Mouse (Mus musculus) midbrain, embryonic 10.5 days (tissue): ENCODE data around the gene Atp5h. TPM values are rescaled to one million over a fixed set of nuclear protein-coding genes. Genes with fewer than 3 reads are reported as not detected.
"Not testable (repeated sequence)": the region's sequence is repeated elsewhere in the genome, so short reads cannot be mapped to it uniquely, and the experiment has no call there.

Experiments used
- DNase-seq: peaks from one replicate; pipeline ENCODE4 v3.0.0-alpha.2; 2017; ENCODE audit warnings: low spot score
- H3K27ac ChIP-seq: fragments of 300-500 bp; sonication (generic); replicated peaks from 2 replicates; pipeline ENCODE4 v1.5.1; 2016; ENCODE audit warnings: mild to moderate bottlenecking
- H3K27me3 ChIP-seq: fragments of 300-500 bp; sonication (generic); 2 replicates; pipeline ENCODE4 v1.6.1; 2016; ENCODE audit warnings: low read depth, mild to moderate bottlenecking; ENCODE audit not compliant: poor library complexity, severe bottlenecking
- H3K36me3 ChIP-seq: fragments of 300-500 bp; sonication (generic); 2 replicates; pipeline ENCODE4 v1.6.1; 2016; ENCODE audit warnings: mild to moderate bottlenecking, moderate library complexity
- H3K4me1 ChIP-seq: fragments of 300-500 bp; sonication (generic); 2 replicates; pipeline ENCODE4 v1.6.1; 2016
- H3K4me3 ChIP-seq: fragments of 300-500 bp; sonication (generic); 2 replicates; pipeline ENCODE4 v1.5.1; 2016; ENCODE audit warnings: mild to moderate bottlenecking, moderate library complexity
- H3K9me3 ChIP-seq: fragments of 300-500 bp; sonication (generic); replicated peaks from 2 replicates; pipeline ENCODE4 v1.6.1; 2016; ENCODE audit warnings: mild to moderate bottlenecking
- WGBS: fragments of 180-500 bp; shearing (Covaris S2); methylation state at CpG from one replicate; pipeline ENCODE4 v1.1.7; 2016; 5-methylcytosine and 5-hydroxymethylcytosine counted together
- polyA plus RNA-seq: library from polyadenylated mRNA; unstranded; fragments of >200 nt; fragmentation: Nextera tagmentation; extraction: Ambion mirVana; gene quantifications from 2 replicates; pipeline ENCODE4 v1.2.1, GENCODE M21; 2016

Gene Atp5h
- polyA plus RNA-seq, 1 experiment from 2014 or later: 929 TPM

GRCm38 (mm10) chr11:115408266-115408920 lies 11.4 kb downstream of the Atp5h start:
- Histone ChIP-seq H3K27me3 (no peaks in the 10 kb centered on the region), H3K36me3 (peaks cover 53% of the 10 kb centered on the region), H3K4me3 (peak overlapping the region; percentile 36; the same call in 1 of the 2 replicates), H3K9me3 (no peaks in the 10 kb centered on the region), H3K4me1 (peaks cover 73% of the 10 kb centered on the region), H3K27ac (peak overlapping the region; percentile 91)
- 89% methylated on average over 6 of the region's 6 CpGs for WGBS
- no peak for DNase-seq

- DNase-seq: no peak
- Histone ChIP-seq H3K4me1 (peaks cover 70% of the 10 kb centered on the region), H3K27me3 (no peaks in the 10 kb centered on the region), H3K9me3 (no peaks in the 10 kb centered on the region), H3K36me3 (peaks cover 53% of the 10 kb centered on the region), H3K4me3 (no peak overlapping the region), H3K27ac (no peak overlapping the region)
- 95% methylated on average over 17 of the region's 17 CpGs for WGBS
These were observed 12.8 kb downstream of the Atp5h start for GRCm38 (mm10) chr11:115406858-115407401.

- peak overlapping the region; percentile 9; the same call in 1 of the 2 replicates for H3K4me3 ChIP-seq
- no peaks in the 10 kb centered on the region for H3K9me3 ChIP-seq
- no peak overlapping the region for H3K27ac ChIP-seq
- H3K4me1 ChIP-seq: peaks cover 64% of the 10 kb centered on the region
- DNase-seq: no peak
- H3K36me3 ChIP-seq: peaks cover 44% of the 10 kb centered on the region
- no peaks in the 10 kb centered on the region for H3K27me3 ChIP-seq
- 96% methylated on average over 6 of the region's 6 CpGs for WGBS
These were observed 14.0 kb downstream of the Atp5h start for GRCm38 (mm10) chr11:115405723-115406122.

- peak; percentile 89 for DNase-seq
These were observed 16.2 kb downstream of the Atp5h start, which contains the start of gene Mrpl58 for GRCm38 (mm10) chr11:115403338-115404124. Gene Mrpl58, plus strand, starts transcription at chr11:115403752.

GRCm38 (mm10) chr11:115400630-115401391 lies 19.0 kb downstream of the Atp5h start:
- Histone ChIP-seq H3K27me3 (no peaks in the 10 kb centered on the region), H3K4me3 (peak overlapping the region; percentile 0; the same call in 1 of the 2 replicates), H3K4me1 (peaks cover 32% of the 10 kb centered on the region), H3K27ac (peak overlapping the region; percentile 30), H3K9me3 (no peaks in the 10 kb centered on the region), H3K36me3 (peaks cover 17% of the 10 kb centered on the region)
- no peak for DNase-seq
- WGBS: 59% methylated on average over 11 of the region's 11 CpGs

More at GRCm38 (mm10) chr11:115403338-115404124, 16.2 kb downstream of the Atp5h start, which contains the start of gene Mrpl58:
- no peaks in the 10 kb centered on the region for H3K9me3 ChIP-seq
- H3K4me3 ChIP-seq: peak within 1 kb of the TSS; percentile 91
- H3K36me3 ChIP-seq: peaks cover 32% of the 10 kb centered on the region
- WGBS: 3% methylated on average over 50 of the region's 50 CpGs
- H3K27me3 ChIP-seq: no peaks in the 10 kb centered on the region
- peaks cover 43% of the 10 kb centered on the region for H3K4me1 ChIP-seq
- H3K27ac ChIP-seq: peak within 1 kb of the TSS; percentile 98

- H3K9me3 ChIP-seq: no peaks in the 10 kb centered on the region
- H3K27me3 ChIP-seq: no peaks in the 10 kb centered on the region
- H3K4me1 ChIP-seq: peaks cover 25% of the 10 kb centered on the region
- 85% methylated on average over 3 of the region's 3 CpGs for WGBS
- DNase-seq: no peak
- H3K27ac ChIP-seq: peak overlapping the region; percentile 30; the same call in 1 of the 2 replicates
- no peak overlapping the region for H3K4me3 ChIP-seq
- peaks cover 18% of the 10 kb centered on the region for H3K36me3 ChIP-seq
These were observed 19.6 kb downstream of the Atp5h start for GRCm38 (mm10) chr11:115400126-115400525.

- H3K27me3 ChIP-seq: peaks cover 9% of the 10 kb centered on the region; the same call in 1 of the 2 replicates
These were observed 21.7 kb downstream of the Atp5h start for GRCm38 (mm10) chr11:115398085-115398484.

GRCm38 (mm10) chr11:115393721-115394325 lies 25.9 kb downstream of the Atp5h start:
- 65% methylated on average over 34 of the region's 34 CpGs for WGBS

More at GRCm38 (mm10) chr11:115398085-115398484, 21.7 kb downstream of the Atp5h start:
- no peaks in the 10 kb centered on the region for H3K9me3 ChIP-seq
- H3K4me1 ChIP-seq: peaks cover 16% of the 10 kb centered on the region
- no peak overlapping the region for H3K4me3 ChIP-seq
- no peak overlapping the region for H3K27ac ChIP-seq
- H3K36me3 ChIP-seq: peaks cover 38% of the 10 kb centered on the region
- WGBS: 81% methylated on average over 7 of the region's 7 CpGs
- no peak for DNase-seq

GRCm38 (mm10) chr11:115391358-115391757 lies 28.4 kb downstream of the Atp5h start:
- Histone ChIP-seq H3K27ac (no peak overlapping the region), H3K9me3 (no peaks in the 10 kb centered on the region), H3K36me3 (peaks cover 86% of the 10 kb centered on the region), H3K4me3 (no peak overlapping the region), H3K27me3 (peaks cover 20% of the 10 kb centered on the region; the same call in 1 of the 2 replicates), H3K4me1 (0 out of 2 replicates have a peak, but pooled peaks cover 6% of the 10 kb centered on the region)
- no peak for DNase-seq
- WGBS: 93% methylated on average over 7 of the region's 7 CpGs

More at GRCm38 (mm10) chr11:115393721-115394325, 25.9 kb downstream of the Atp5h start:
- H3K27ac ChIP-seq: no peak overlapping the region
- no peak for DNase-seq
- H3K27me3 ChIP-seq: peaks cover 20% of the 10 kb centered on the region; the same call in 1 of the 2 replicates
- peaks cover 76% of the 10 kb centered on the region for H3K36me3 ChIP-seq
- no peaks in the 10 kb centered on the region for H3K9me3 ChIP-seq
- no peak overlapping the region for H3K4me3 ChIP-seq
- H3K4me1 ChIP-seq: 0 out of 2 replicates have a peak, but pooled peaks cover 6% of the 10 kb centered on the region

- not testable (repeated sequence) for H3K27me3 ChIP-seq, DNase-seq, H3K4me3 ChIP-seq, H3K9me3 ChIP-seq, H3K27ac ChIP-seq
- WGBS: 85% methylated on average over 3 of the region's 3 CpGs
- H3K4me1 ChIP-seq: peaks cover 43% of the 10 kb centered on the region
- peaks cover 41% of the 10 kb centered on the region for H3K36me3 ChIP-seq
These were observed 32.9 kb downstream of the Atp5h start for GRCm38 (mm10) chr11:115386859-115387258.

GRCm38 (mm10) chr11:115384587-115384986 lies 35.2 kb downstream of the Atp5h start:
- Histone ChIP-seq H3K27ac (peak overlapping the region; percentile 49; the same call in 1 of the 2 replicates), H3K4me1 (peaks cover 54% of the 10 kb centered on the region), H3K9me3 (no peaks in the 10 kb centered on the region), H3K4me3 (peak overlapping the region; percentile 94; the same call in 1 of the 2 replicates), H3K27me3 (peaks cover 13% of the 10 kb centered on the region; the same call in 1 of the 2 replicates), H3K36me3 (peaks cover 20% of the 10 kb centered on the region)
- WGBS: 72% methylated on average over 5 of the region's 5 CpGs
- no peak for DNase-seq
